Mouse (Mus musculus): Measurements from ENCODE around the gene Xrcc3.

DNA sequence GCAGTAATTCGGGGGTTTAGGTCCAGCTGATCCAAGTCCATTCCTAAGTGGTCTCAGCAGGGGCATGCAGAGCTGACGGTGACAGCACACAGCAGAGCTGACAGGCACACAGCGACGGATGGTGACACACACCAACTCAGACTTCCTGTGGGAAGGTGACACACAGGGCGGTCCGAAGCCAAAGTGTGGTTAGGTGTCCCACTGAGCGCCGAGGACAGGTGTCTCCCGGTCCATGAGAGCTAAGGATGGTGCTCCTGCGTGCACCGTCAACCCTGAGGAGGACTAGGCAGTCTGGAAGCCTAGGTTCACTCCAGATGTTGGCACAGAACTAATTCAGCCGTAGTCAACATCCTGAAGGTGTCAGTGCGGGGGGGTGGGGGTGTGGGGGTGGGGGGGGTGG is 1.6 kb downstream of the Xrcc3 start:
- TF ChIP-seq CTCF (IDR thresholded peaks at IDR 0.05; ENCODE audit: low read depth, low read length) (no peak), POLR2A (IDR thresholded peaks at IDR 0.05; ENCODE audit: borderline replicate concordance, low read depth, low read length) (no peak)
